13 mouse cellular contexts compared by ENCODE assay signal in genomic region chr4:63389887-63390528, GRCm38 (mm10). TPM values are rescaled to one million over a fixed set of nuclear protein-coding genes. Genes with fewer than 3 reads are reported as not detected.
DNase-seq lines count a peak whose midpoint lies in the region; ATAC-seq lines count a peak whose summit lies in the region.
"Had no signal": no experiment of that assay in that cellular context is flagged by ENCODE, and none has a peak within 500 bp of the region (broad histone marks: within the 10 kb centered on the region; RNA-seq: fewer than 3 reads in every experiment).

No protein-coding gene starts in this region.

- H3K9ac ChIP-seq in hindbrain, embryonic 12.5 days = no peak overlapping the region

- peak; percentile 48 to 56 for DNase-seq in B cell, adult 2 months
- no peak for DNase-seq in kidney, postnatal 25 days
- DNase-seq in gastrocnemius, postnatal 14 days = no peak
- DNase-seq in ovary, postnatal 14 days (ENCODE audit: low spot score) = no peak
- DNase-seq in heart, adult 8-10 months (ENCODE audit: low spot score) = no peak
- DNase-seq: adrenal gland, postnatal 10 days; gastrocnemius, postnatal 36 days had no signal

- H3K9me3 ChIP-seq in hindbrain, embryonic 12.5 days (replicated peaks) = no peaks in the 10 kb centered on the region

- H3K27me3 ChIP-seq in hindbrain, embryonic 12.5 days = no peaks in the 10 kb centered on the region

- H3K4me1 ChIP-seq in hindbrain, embryonic 12.5 days = peaks cover 25% of the 10 kb centered on the region

- no peak overlapping the region for H3K4me3 ChIP-seq in hindbrain, embryonic 12.5 days

- peak overlapping the region; percentile 81 for H3K27ac ChIP-seq in hindbrain, embryonic 12.5 days

- 50% methylated on average over 11 of the region's 11 CpGs for WGBS in hindbrain, embryonic 12.5 days

- peak; percentile 59 for ATAC-seq in common myeloid progenitor, adult 5-6 weeks (replicated peaks; ENCODE audit: low read depth, poor library complexity, severe bottlenecking)
- ATAC-seq in hindbrain, embryonic 12.5 days (ENCODE audit: low FRiP score) = peak; percentile 65
- peak; percentile 72 for ATAC-seq in megakaryocyte-erythroid progenitor cell, adult 5-6 weeks (replicated peaks; ENCODE audit: low FRiP score, low TSS enrichment, poor library complexity, severe bottlenecking)

- intact Hi-C loops in gastrocnemius, postnatal 14 days (cut with DNase I; ENCODE audit: low total_unique reads) = no loop called here

- no peak overlapping the region for H3K4me2 ChIP-seq in hindbrain, embryonic 12.5 days (replicated peaks)

- peaks cover 11% of the 10 kb centered on the region for H3K36me3 ChIP-seq in hindbrain, embryonic 12.5 days

RNA-seq across cellular contexts. Expression of gene Akna, which starts 13.1 kb away (rescaled TPM):
- 10.0 and 13.8 TPM in 2 replicates for total RNA-seq in common myeloid progenitor, adult 5-6 weeks (2017)
- 10.4 and 10.9 TPM in 2 replicates for polyA plus RNA-seq in hindbrain, embryonic 12.5 days (2016; fragmentation: Nextera tagmentation; extraction: Ambion mirVana)
- total RNA-seq in megakaryocyte-erythroid progenitor cell, adult 5-6 weeks (2014; fragmentation: Nextera tagmentation) = 29.6 and 30.1 TPM in 2 replicates
- total RNA-seq in megakaryocyte-erythroid progenitor cell, adult 5-6 weeks (2017) = 3.0 and 5.7 TPM in 2 replicates
- total RNA-seq in gastrocnemius, postnatal 14 days (2021) = 1 to 10 TPM; 2.1 to 2.4 TPM
- 1 to 10 TPM; 3.1 to 4.4 (median 3.5) TPM for total RNA-seq in heart, adult 8-10 months (2022)

RNA-seq across cellular contexts. Expression of gene Orm2, which starts 27.8 kb away (rescaled TPM):
- not detected in 2 replicates for total RNA-seq in common myeloid progenitor, adult 5-6 weeks (2017)
- polyA plus RNA-seq in hindbrain, embryonic 12.5 days (2016; fragmentation: Nextera tagmentation; extraction: Ambion mirVana) = not detected in 2 replicates
- total RNA-seq in megakaryocyte-erythroid progenitor cell, adult 5-6 weeks (2014; fragmentation: Nextera tagmentation) = not detected in 2 replicates
- total RNA-seq in megakaryocyte-erythroid progenitor cell, adult 5-6 weeks (2017) = not detected in 2 replicates
- total RNA-seq in gastrocnemius, postnatal 14 days (2021) = not detected
- total RNA-seq in heart, adult 8-10 months (2022) = under 1 TPM in 2 of 4 experiments, not detected in 2; 0.34 to 0.37 TPM
- total RNA-seq: layer of hippocampus, postnatal 14 days; MEL had no signal
- polyA plus RNA-seq: cortical plate, adult 2 months had no signal

RNA-seq across cellular contexts. Expression of gene Orm3, which starts 34.0 kb away (rescaled TPM):
- total RNA-seq in common myeloid progenitor, adult 5-6 weeks (2017) = not detected in 2 replicates
- polyA plus RNA-seq in hindbrain, embryonic 12.5 days (2016; fragmentation: Nextera tagmentation; extraction: Ambion mirVana) = not detected in 2 replicates
- not detected in 2 replicates for total RNA-seq in megakaryocyte-erythroid progenitor cell, adult 5-6 weeks (2014; fragmentation: Nextera tagmentation)
- total RNA-seq in megakaryocyte-erythroid progenitor cell, adult 5-6 weeks (2017) = not detected in 2 replicates
- not detected for total RNA-seq in gastrocnemius, postnatal 14 days (2021)
- total RNA-seq in heart, adult 8-10 months (2022) = 1 to 10 TPM in 2 of 4 experiments, under 1 TPM in 2; 0.60 to 4.5 (median 1.7) TPM
- total RNA-seq: gastrocnemius, postnatal 36 days; layer of hippocampus, postnatal 14 days; MEL had no signal
- polyA plus RNA-seq: cortical plate, adult 2 months had no signal

RNA-seq across cellular contexts. Expression of gene Orm1, which starts 45.6 kb away (rescaled TPM):
- total RNA-seq in common myeloid progenitor, adult 5-6 weeks (2017) = 2.6 TPM in 1 of 2 replicates, not detected in the other
- not detected in 2 replicates for polyA plus RNA-seq in hindbrain, embryonic 12.5 days (2016; fragmentation: Nextera tagmentation; extraction: Ambion mirVana)
- not detected in 2 replicates for total RNA-seq in megakaryocyte-erythroid progenitor cell, adult 5-6 weeks (2014; fragmentation: Nextera tagmentation)
- 5.1 TPM in 1 of 2 replicates, not detected in the other for total RNA-seq in megakaryocyte-erythroid progenitor cell, adult 5-6 weeks (2017)
- total RNA-seq in gastrocnemius, postnatal 14 days (2021) = not detected
- under 1 TPM in 1 of 4 experiments, not detected in 3; 0.75 TPM for total RNA-seq in heart, adult 8-10 months (2022)
- total RNA-seq: layer of hippocampus, postnatal 14 days; MEL had no signal
- polyA plus RNA-seq: cortical plate, adult 2 months had no signal

Comparison
In these comparisons a context has a peak if more than half of its experiments do, and no peak if none do; other contexts are left out.
1. DNase-seq: peak in B cell, adult 2 months (2 of 2); none in kidney, postnatal 25 days (0 of 2), gastrocnemius, postnatal 14 days (single experiment), ovary, postnatal 14 days (single experiment) and heart, adult 8-10 months (single experiment).
2. Peak in every context shown above with its lines, with median percentiles within 50 percentile points of each other: ATAC-seq.